ENCODE assay signal across 8 mouse cellular contexts in the genomic region with DNA sequence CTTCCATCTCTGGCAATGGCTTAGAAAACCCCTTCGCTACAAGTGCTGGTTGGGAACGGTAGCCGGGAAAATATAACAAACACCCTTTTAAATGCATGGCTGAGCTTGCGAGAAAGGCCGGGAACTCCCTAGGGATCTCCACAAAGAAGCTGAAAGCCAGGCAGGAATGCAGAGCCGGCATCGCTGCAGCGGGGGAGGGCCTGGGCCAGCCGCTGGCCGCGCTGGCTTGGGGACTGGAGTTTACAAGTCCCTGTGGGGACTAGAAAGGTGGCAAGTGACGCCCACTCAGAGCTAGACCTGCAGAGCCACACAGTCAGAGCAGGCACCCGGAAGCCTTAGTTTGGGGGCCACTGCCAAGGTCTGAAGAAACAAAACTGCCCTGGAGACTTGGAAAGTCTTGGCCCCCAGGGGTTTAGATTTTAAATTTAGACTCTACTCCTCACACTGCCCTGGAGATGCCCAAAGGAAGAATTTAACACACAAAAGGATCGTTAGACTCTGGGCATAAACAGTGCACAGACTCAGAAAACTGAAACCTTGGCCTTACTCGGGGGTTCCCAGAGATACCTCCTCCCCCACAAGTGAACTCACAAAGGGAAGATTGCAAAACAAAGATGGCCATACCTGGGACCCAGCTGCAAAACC. TPM values are rescaled to one million over a fixed set of nuclear protein-coding genes. Genes with fewer than 3 reads are reported as not detected.
DNase-seq lines count a peak whose midpoint lies in the region; ATAC-seq and TF ChIP-seq lines count a peak whose summit lies in the region.

No protein-coding gene starts in this region.

- TF ChIP-seq EP300 in stomach, postnatal 0 days (optimal IDR thresholded peaks at IDR 0.05), result no peak

- no peak for TF ChIP-seq CTCF in stomach, postnatal 0 days (IDR thresholded peaks at IDR 0.05; ENCODE audit: low read depth)

- WGBS in stomach, postnatal 0 days, result 14% methylated on average over 15 of the region's 15 CpGs

- peak overlapping the region; percentile 29 for H3K4me2 ChIP-seq in stomach, postnatal 0 days (replicated peaks; ENCODE audit: low read depth)

- no peaks in the 10 kb centered on the region for H3K27me3 ChIP-seq in stomach, postnatal 0 days (ENCODE audit: control insufficient read depth, insufficient read depth, low read length)

- peaks cover 10% of the 10 kb centered on the region for H3K4me1 ChIP-seq in brown adipose tissue, adult 24 weeks (ENCODE audit: control insufficient read depth, insufficient read depth, insufficient read length, low read length)
- H3K4me1 ChIP-seq in stomach, postnatal 0 days (replicated peaks; ENCODE audit: control insufficient read depth, insufficient read depth), result peaks cover 9% of the 10 kb centered on the region; the same call in 1 of the 2 replicates

- DNase-seq in adrenal gland, adult 2 months, result peak; percentile 69
- no peak for DNase-seq in adrenal gland, adult 8-10 months
- peak; percentile 68 for DNase-seq in heart, adult 8-10 months (ENCODE audit: low spot score)
- DNase-seq in kidney, adult 11 months, result peak; percentile 69
- DNase-seq in mesoderm, embryonic 11.5 days (ENCODE audit: low read depth, low spot score), result peak; percentile 90
- DNase-seq in stomach, postnatal 0 days (ENCODE audit: low spot score), result peak; percentile 54
- DNase-seq in thymus, postnatal 36 days, result no peak

- H3K9ac ChIP-seq in stomach, postnatal 0 days (ENCODE audit: low read length), result peak overlapping the region; percentile 50

- peak overlapping the region; percentile 55 for H3K27ac ChIP-seq in brown adipose tissue, adult 24 weeks (replicated peaks; ENCODE audit: low read depth, low read length)
- H3K27ac ChIP-seq in stomach, postnatal 0 days (replicated peaks), result peak overlapping the region; percentile 81

- H3K9me3 ChIP-seq in stomach, postnatal 0 days (ENCODE audit: control insufficient read depth, low read length), result no peaks in the 10 kb centered on the region

- H3K36me3 ChIP-seq in stomach, postnatal 0 days (ENCODE audit: control insufficient read depth, insufficient read depth, low read length), result no peaks in the 10 kb centered on the region

- H3K4me3 ChIP-seq in brown adipose tissue, adult 24 weeks (ENCODE audit: insufficient read depth, low read depth, low read length), result no peak overlapping the region
- no peak overlapping the region for H3K4me3 ChIP-seq in stomach, postnatal 0 days (ENCODE audit: low read depth, low read length)

- ATAC-seq in stomach, postnatal 0 days (ENCODE audit: low FRiP score, low TSS enrichment), result 0 out of 2 replicates have a peak, but pooled peaks have one; percentile 15

RNA-seq across cellular contexts. Expression of a gene that starts 59.4 kb away (rescaled TPM):
- 1 to 10 TPM; 1.8 to 5.0 TPM for total RNA-seq in adrenal gland, adult 2 months (2021)
- 2.8 and 3.6 TPM in 2 replicates for polyA plus RNA-seq in adrenal gland, adult 2 months (2012; rRNA removed)
- total RNA-seq in adrenal gland, adult 8-10 months (2022), result 1 to 10 TPM; 3.6 to 6.2 (median 5.7) TPM
- not detected in 2 replicates for polyA plus RNA-seq in brown adipose tissue, adult 24 weeks (2012; ENCODE audit: insufficient read depth, insufficient read length, missing spikeins)
- total RNA-seq in heart, adult 8-10 months (2022), result 1 to 10 TPM in 1 of 4 experiments, under 1 TPM in 3; 0.24 to 1.2 (median 0.55) TPM
- polyA plus RNA-seq in stomach, postnatal 0 days (2015; fragmentation: Nextera tagmentation; extraction: Ambion mirVana), result 2.0 and 2.5 TPM in 2 replicates

Comparison
In these comparisons a context has a peak if more than half of its experiments do, and no peak if none do; other contexts are left out.
1. DNase-seq: peak in adrenal gland, adult 2 months (single experiment), heart, adult 8-10 months (single experiment), kidney, adult 11 months (single experiment), mesoderm, embryonic 11.5 days (single experiment) and stomach, postnatal 0 days (single experiment); none in adrenal gland, adult 8-10 months (single experiment) and thymus, postnatal 36 days (0 of 2).